Mouse (Mus musculus) cerebellum, postnatal 14 days (tissue): ENCODE data around the gene Mrps24.

Experiments
- DNase-seq, 2 experiments: peaks; one replicate each; pipeline ENCODE4 v3.0.0; 2021; ENCODE audit warnings: mixed read lengths in 2 of 2

The Mrps24 gene

GRCm38 (mm10) chr11:5703341-5703740, 12.1 kb downstream of the Mrps24 start:
- DNase-seq = no peak

GRCm38 (mm10) chr11:5702957-5703332, 12.5 kb downstream of the Mrps24 start:
- no peak for DNase-seq

- no peak for DNase-seq
These were observed 13.1 kb downstream of the Mrps24 start for GRCm38 (mm10) chr11:5702271-5702956.

GRCm38 (mm10) chr11:5701821-5702220, 13.7 kb downstream of the Mrps24 start:
- DNase-seq = no peak

- DNase-seq = no peak
These were observed 14.2 kb downstream of the Mrps24 start for GRCm38 (mm10) chr11:5701300-5701699.

- no peak for DNase-seq
These were observed 14.7 kb downstream of the Mrps24 start for GRCm38 (mm10) chr11:5700808-5701207.

- DNase-seq = peak; percentile 59 to 69
These were observed 23.7 kb downstream of the Mrps24 start for GRCm38 (mm10) chr11:5691775-5692174.

- no peak for DNase-seq
These were observed 31.2 kb downstream of the Mrps24 start for GRCm38 (mm10) chr11:5684283-5684682.

GRCm38 (mm10) chr11:5682541-5682940, 32.9 kb downstream of the Mrps24 start:
- no peak for DNase-seq
